Mouse (Mus musculus) myocyte (in vitro differentiated cells): ENCODE measurements at regions not wholly inside any gene's neighbourhood (a gene's known extent, or its start where the extent isn't known, plus 50 kb on each side); places are given as distances from the start of the nearest gene placed in this dataset.

ENCODE experiments used
- H3K27me3 ChIP-seq: one replicate; pipeline ENCODE4 v1.6.1; 2011; ENCODE audit not compliant: control insufficient read depth, insufficient read depth, insufficient read length
- H3K36me3 ChIP-seq: one replicate; pipeline ENCODE4 v1.6.1; 2011; ENCODE audit not compliant: control insufficient read depth, insufficient read depth
- H3K4me2 ChIP-seq: one replicate; pipeline ENCODE4 v1.6.1; 2011; ENCODE audit warnings: low read depth, control low read depth
- H3K4me3 ChIP-seq: one replicate; pipeline ENCODE4 v1.5.1; 2011; ENCODE audit warnings: mild to moderate bottlenecking, control low read depth, moderate library complexity
- H3K79me2 ChIP-seq: one replicate; pipeline ENCODE4 v1.6.1; 2011; ENCODE audit not compliant: control insufficient read depth, insufficient read depth
- H3ac ChIP-seq: one replicate; pipeline ENCODE4 v1.6.1; 2011; ENCODE audit not compliant: control insufficient read depth, insufficient read length
- CEBPB ChIP-seq: IDR thresholded peaks from 2 replicates; pipeline ENCODE4 v1.6.1; 2011; ENCODE audit warnings: mild to moderate bottlenecking, moderate library complexity; ENCODE audit not compliant: poor library complexity, insufficient read depth, severe bottlenecking
- E2F4 ChIP-seq: IDR thresholded peaks from one replicate; pipeline ENCODE4 v1.6.1; 2011; ENCODE audit warnings: mild to moderate bottlenecking, control low read depth, moderate library complexity; ENCODE audit not compliant: insufficient read depth
- MAX ChIP-seq: IDR thresholded peaks from one replicate; pipeline ENCODE4 v1.6.1; 2011; ENCODE audit warnings: low read depth, mild to moderate bottlenecking, control low read depth
- MYOD1 ChIP-seq, 3 experiments: IDR thresholded peaks; one replicate each; pipeline ENCODE4 v1.6.1; 2011; ENCODE audit warnings: control low read depth in 2 of 3, low read depth in 2 of 3, mild to moderate bottlenecking in 2 of 3, moderate library complexity in 1 of 3; ENCODE audit not compliant: insufficient read length in 2 of 3, control insufficient read depth in 1 of 3
- MYOG ChIP-seq, 3 experiments: IDR thresholded peaks; one replicate each; pipeline ENCODE4 v1.6.1; 2011; ENCODE audit warnings: control low read depth in 2 of 3, low read depth in 2 of 3, mild to moderate bottlenecking in 2 of 3; ENCODE audit not compliant: insufficient read length in 2 of 3, control insufficient read depth in 1 of 3, insufficient read depth in 1 of 3
- POLR2A ChIP-seq: IDR thresholded peaks from one replicate; pipeline ENCODE4 v1.6.1; 2011; ENCODE audit warnings: low read depth, mild to moderate bottlenecking, control low read depth, moderate library complexity; ENCODE audit not compliant: insufficient read length
- POLR2AphosphoS2 ChIP-seq: IDR thresholded peaks from one replicate; pipeline ENCODE4 v1.6.1; 2011; ENCODE audit warnings: low read depth, control low read depth; ENCODE audit not compliant: insufficient read length
- REST ChIP-seq: IDR thresholded peaks from one replicate; pipeline ENCODE4 v1.6.1; 2011; ENCODE audit warnings: mild to moderate bottlenecking, control low read depth, moderate library complexity; ENCODE audit not compliant: insufficient read depth, insufficient read length
- SRF ChIP-seq: IDR thresholded peaks from one replicate; pipeline ENCODE4 v1.6.1; 2011; ENCODE audit warnings: low read depth; ENCODE audit not compliant: control insufficient read depth, insufficient read length
- TCF12 ChIP-seq: IDR thresholded peaks from one replicate; pipeline ENCODE4 v1.6.1; 2011; ENCODE audit warnings: mild to moderate bottlenecking, control low read depth; ENCODE audit not compliant: poor library complexity, insufficient read depth, severe bottlenecking
- TCF3 ChIP-seq: IDR thresholded peaks from one replicate; pipeline ENCODE4 v1.6.1; 2011; ENCODE audit warnings: low read depth, control low read depth; ENCODE audit not compliant: insufficient read length
- USF1 ChIP-seq: IDR thresholded peaks from one replicate; pipeline ENCODE4 v1.6.1; 2011; ENCODE audit warnings: low read depth, mild to moderate bottlenecking, control low read depth, moderate library complexity

GRCm38 (mm10) chr5:102306309-102306708, 174.9 kb upstream of the Arhgap24 start:
- TF ChIP-seq POLR2A (no peak), MAX (no peak), POLR2AphosphoS2 (no peak), MYOG (IDR thresholded peaks at IDR 0.05; ENCODE audit: control insufficient read depth in 1 of 3, insufficient read depth in 1 of 3, insufficient read length in 2 of 3, low read depth in 2 of 3) (no peak), TCF3 (no peak), MYOD1 (IDR thresholded peaks at IDR 0.05; ENCODE audit: control insufficient read depth in 1 of 3, insufficient read length in 2 of 3, low read depth in 2 of 3) (no peak), E2F4 (no peak), SRF (no peak), REST (no peak), USF1 (no peak), TCF12 (no peak), CEBPB (no peak)
- Histone ChIP-seq H3K36me3 (no peaks in the 10 kb centered on the region), H3K4me3 (no peak overlapping the region), H3K79me2 (no peaks in the 10 kb centered on the region), H3ac (no peak overlapping the region), H3K4me2 (no peak overlapping the region), H3K27me3 (peaks cover 3% of the 10 kb centered on the region)

- Histone ChIP-seq H3K79me2 (no peaks in the 10 kb centered on the region), H3K4me2 (no peak overlapping the region), H3ac (no peak overlapping the region), H3K4me3 (no peak overlapping the region), H3K36me3 (no peaks in the 10 kb centered on the region), H3K27me3 (peaks cover 3% of the 10 kb centered on the region)
- no peak for TF ChIP-seq POLR2AphosphoS2
- TF ChIP-seq POLR2A = no peak
- TF ChIP-seq MYOG (IDR thresholded peaks at IDR 0.05; ENCODE audit: control insufficient read depth in 1 of 3, insufficient read depth in 1 of 3, insufficient read length in 2 of 3, low read depth in 2 of 3) = no peak
- TF ChIP-seq USF1 = no peak
- no peak for TF ChIP-seq MYOD1 (IDR thresholded peaks at IDR 0.05; ENCODE audit: control insufficient read depth in 1 of 3, insufficient read length in 2 of 3, low read depth in 2 of 3)
- no peak for TF ChIP-seq SRF
- no peak for TF ChIP-seq E2F4
- TF ChIP-seq TCF3 = no peak
- no peak for TF ChIP-seq TCF12
- no peak for TF ChIP-seq REST
- no peak for TF ChIP-seq CEBPB
- no peak for TF ChIP-seq MAX
Observed at GRCm38 (mm10) chr5:102306718-102307117, 174.5 kb upstream of the Arhgap24 start.

- Histone ChIP-seq H3K4me2 (no peak overlapping the region), H3ac (no peak overlapping the region), H3K79me2 (no peaks in the 10 kb centered on the region), H3K36me3 (no peaks in the 10 kb centered on the region), H3K27me3 (peaks cover 3% of the 10 kb centered on the region), H3K4me3 (no peak overlapping the region)
- TF ChIP-seq CEBPB = no peak
- TF ChIP-seq POLR2AphosphoS2 = no peak
- TF ChIP-seq USF1 = no peak
- TF ChIP-seq REST = no peak
- no peak for TF ChIP-seq E2F4
- no peak for TF ChIP-seq TCF3
- no peak for TF ChIP-seq SRF
- TF ChIP-seq MYOD1 (IDR thresholded peaks at IDR 0.05; ENCODE audit: control insufficient read depth in 1 of 3, insufficient read length in 2 of 3, low read depth in 2 of 3) = no peak
- no peak for TF ChIP-seq MYOG (IDR thresholded peaks at IDR 0.05; ENCODE audit: control insufficient read depth in 1 of 3, insufficient read depth in 1 of 3, insufficient read length in 2 of 3, low read depth in 2 of 3)
- no peak for TF ChIP-seq POLR2A
- no peak for TF ChIP-seq TCF12
- TF ChIP-seq MAX = no peak
Observed at GRCm38 (mm10) chr5:102311570-102311969, 169.6 kb upstream of the Arhgap24 start.

- no peak overlapping the region for H3K4me2 ChIP-seq
- no peak overlapping the region for H3ac ChIP-seq
- no peaks in the 10 kb centered on the region for H3K79me2 ChIP-seq
- H3K36me3 ChIP-seq = no peaks in the 10 kb centered on the region
- no peak overlapping the region for H3K4me3 ChIP-seq
- H3K27me3 ChIP-seq = no peaks in the 10 kb centered on the region
- TF ChIP-seq CEBPB (no peak), TCF3 (no peak), E2F4 (no peak), MYOD1 (IDR thresholded peaks at IDR 0.05; ENCODE audit: control insufficient read depth in 1 of 3, insufficient read length in 2 of 3, low read depth in 2 of 3) (no peak), POLR2A (no peak), TCF12 (no peak), MAX (no peak), MYOG (IDR thresholded peaks at IDR 0.05; ENCODE audit: control insufficient read depth in 1 of 3, insufficient read depth in 1 of 3, insufficient read length in 2 of 3, low read depth in 2 of 3) (no peak), REST (no peak), USF1 (no peak), POLR2AphosphoS2 (no peak), SRF (no peak)
Observed at GRCm38 (mm10) chr5:102328197-102328784, 152.9 kb upstream of the Arhgap24 start.
